Mouse (Mus musculus): ENCODE results near the gene Mlph. TPM values are rescaled to one million over a fixed set of nuclear protein-coding genes. Genes with fewer than 3 reads are reported as not detected.

Mlph gene
- polyA plus RNA-seq, 1 experiment = 0.28 TPM

DNA sequence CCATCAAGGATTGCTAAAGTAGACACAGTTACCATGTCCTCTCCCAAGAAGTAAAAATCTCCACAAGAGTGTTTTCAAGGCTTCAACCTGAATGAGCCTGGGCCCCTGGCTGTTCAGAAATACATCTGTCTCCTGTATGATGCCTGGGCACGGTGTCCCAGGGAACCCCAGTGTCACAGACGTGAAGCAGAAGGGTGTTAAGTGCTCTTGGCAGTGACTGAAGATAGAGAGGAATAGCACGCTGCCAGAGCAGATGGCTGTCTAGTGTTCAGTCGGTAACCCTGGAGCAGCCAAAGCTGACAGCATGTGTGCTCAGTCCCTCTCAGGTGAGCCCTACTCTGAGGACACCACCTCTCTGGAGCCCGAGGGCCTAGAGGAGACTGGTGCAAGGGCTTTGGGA is 18.1 kb downstream of the Mlph start:
- no peaks in the 10 kb centered on the region for H3K36me3 ChIP-seq (ENCODE audit: control insufficient read depth, insufficient read depth, low read length, poor library complexity, severe bottlenecking)
- H3K4me3 ChIP-seq (ENCODE audit: low read depth, low read length) = no peak overlapping the region
- no peaks in the 10 kb centered on the region for H3K9me3 ChIP-seq (replicated peaks; ENCODE audit: control insufficient read depth, insufficient read depth, low read length, poor library complexity, severe bottlenecking)
- no peaks in the 10 kb centered on the region for H3K4me1 ChIP-seq (ENCODE audit: control insufficient read depth, insufficient read depth, low read length)
- H3K27me3 ChIP-seq (ENCODE audit: control insufficient read depth, insufficient read depth, low read length, poor library complexity, severe bottlenecking) = no peaks in the 10 kb centered on the region
- no peak overlapping the region for H3K27ac ChIP-seq (ENCODE audit: insufficient read depth, low read length)
- H3K9ac ChIP-seq (ENCODE audit: low read depth, poor library complexity, severe bottlenecking) = no peak overlapping the region
- TF ChIP-seq EP300 (IDR thresholded peaks at IDR 0.05; ENCODE audit: insufficient read depth, low read depth, low read length) = no peak
- TF ChIP-seq POLR2A (IDR thresholded peaks at IDR 0.05; ENCODE audit: insufficient read depth, low read length) = no peak
- no peak for TF ChIP-seq CTCF (IDR thresholded peaks at IDR 0.05; ENCODE audit: low read depth, low read length)

- Histone ChIP-seq H3K4me3 (ENCODE audit: low read depth, low read length) (no peak overlapping the region), H3K27me3 (ENCODE audit: control insufficient read depth, insufficient read depth, low read length, poor library complexity, severe bottlenecking) (no peaks in the 10 kb centered on the region), H3K9ac (ENCODE audit: low read depth, poor library complexity, severe bottlenecking) (no peak overlapping the region), H3K9me3 (replicated peaks; ENCODE audit: control insufficient read depth, insufficient read depth, low read length, poor library complexity, severe bottlenecking) (no peaks in the 10 kb centered on the region), H3K4me1 (ENCODE audit: control insufficient read depth, insufficient read depth, low read length) (no peaks in the 10 kb centered on the region), H3K27ac (ENCODE audit: insufficient read depth, low read length) (no peak overlapping the region), H3K36me3 (ENCODE audit: control insufficient read depth, insufficient read depth, low read length, poor library complexity, severe bottlenecking) (no peaks in the 10 kb centered on the region)
- TF ChIP-seq CTCF (IDR thresholded peaks at IDR 0.05; ENCODE audit: low read depth, low read length) = no peak
- no peak for TF ChIP-seq POLR2A (IDR thresholded peaks at IDR 0.05; ENCODE audit: insufficient read depth, low read length)
- TF ChIP-seq EP300 (IDR thresholded peaks at IDR 0.05; ENCODE audit: insufficient read depth, low read depth, low read length) = no peak
These were observed 22.1 kb downstream of the Mlph start for GRCm38 (mm10) chr1:90936990-90937389.

- Histone ChIP-seq H3K27ac (ENCODE audit: insufficient read depth, low read length) (no peak overlapping the region), H3K9ac (ENCODE audit: low read depth, poor library complexity, severe bottlenecking) (no peak overlapping the region), H3K27me3 (ENCODE audit: control insufficient read depth, insufficient read depth, low read length, poor library complexity, severe bottlenecking) (no peaks in the 10 kb centered on the region), H3K4me1 (ENCODE audit: control insufficient read depth, insufficient read depth, low read length) (no peaks in the 10 kb centered on the region), H3K36me3 (ENCODE audit: control insufficient read depth, insufficient read depth, low read length, poor library complexity, severe bottlenecking) (no peaks in the 10 kb centered on the region), H3K4me3 (ENCODE audit: low read depth, low read length) (no peak overlapping the region), H3K9me3 (replicated peaks; ENCODE audit: control insufficient read depth, insufficient read depth, low read length, poor library complexity, severe bottlenecking) (no peaks in the 10 kb centered on the region)
- no peak for TF ChIP-seq CTCF (IDR thresholded peaks at IDR 0.05; ENCODE audit: low read depth, low read length)
- TF ChIP-seq POLR2A (IDR thresholded peaks at IDR 0.05; ENCODE audit: insufficient read depth, low read length) = no peak
- no peak for TF ChIP-seq EP300 (IDR thresholded peaks at IDR 0.05; ENCODE audit: insufficient read depth, low read depth, low read length)
These were observed 25.1 kb downstream of the Mlph start for GRCm38 (mm10) chr1:90939980-90940379.

- no peak overlapping the region for H3K9ac ChIP-seq (ENCODE audit: low read depth, poor library complexity, severe bottlenecking)
- H3K4me3 ChIP-seq (ENCODE audit: low read depth, low read length) = no peak overlapping the region
- H3K36me3 ChIP-seq (ENCODE audit: control insufficient read depth, insufficient read depth, low read length, poor library complexity, severe bottlenecking) = no peaks in the 10 kb centered on the region
- H3K27me3 ChIP-seq (ENCODE audit: control insufficient read depth, insufficient read depth, low read length, poor library complexity, severe bottlenecking) = no peaks in the 10 kb centered on the region
- H3K9me3 ChIP-seq (replicated peaks; ENCODE audit: control insufficient read depth, insufficient read depth, low read length, poor library complexity, severe bottlenecking) = no peaks in the 10 kb centered on the region
- no peak overlapping the region for H3K27ac ChIP-seq (ENCODE audit: insufficient read depth, low read length)
- TF ChIP-seq POLR2A (IDR thresholded peaks at IDR 0.05; ENCODE audit: insufficient read depth, low read length) (no peak), EP300 (IDR thresholded peaks at IDR 0.05; ENCODE audit: insufficient read depth, low read depth, low read length) (no peak), CTCF (IDR thresholded peaks at IDR 0.05; ENCODE audit: low read depth, low read length) (no peak)
- no peaks in the 10 kb centered on the region for H3K4me1 ChIP-seq (ENCODE audit: control insufficient read depth, insufficient read depth, low read length)
These were observed 30.3 kb downstream of the Mlph start for GRCm38 (mm10) chr1:90945171-90945570.

GRCm38 (mm10) chr1:90947252-90947651 is 32.4 kb downstream of the Mlph start:
- H3K27ac ChIP-seq (ENCODE audit: insufficient read depth, low read length) = no peak overlapping the region
- no peak overlapping the region for H3K4me3 ChIP-seq (ENCODE audit: low read depth, low read length)
- H3K9me3 ChIP-seq (replicated peaks; ENCODE audit: control insufficient read depth, insufficient read depth, low read length, poor library complexity, severe bottlenecking) = no peaks in the 10 kb centered on the region
- H3K9ac ChIP-seq (ENCODE audit: low read depth, poor library complexity, severe bottlenecking) = no peak overlapping the region
- no peaks in the 10 kb centered on the region for H3K27me3 ChIP-seq (ENCODE audit: control insufficient read depth, insufficient read depth, low read length, poor library complexity, severe bottlenecking)
- no peaks in the 10 kb centered on the region for H3K4me1 ChIP-seq (ENCODE audit: control insufficient read depth, insufficient read depth, low read length)
- TF ChIP-seq CTCF (IDR thresholded peaks at IDR 0.05; ENCODE audit: low read depth, low read length) (no peak), POLR2A (IDR thresholded peaks at IDR 0.05; ENCODE audit: insufficient read depth, low read length) (no peak), EP300 (IDR thresholded peaks at IDR 0.05; ENCODE audit: insufficient read depth, low read depth, low read length) (no peak)
- no peaks in the 10 kb centered on the region for H3K36me3 ChIP-seq (ENCODE audit: control insufficient read depth, insufficient read depth, low read length, poor library complexity, severe bottlenecking)

GRCm38 (mm10) chr1:90949309-90949708 is 34.4 kb downstream of the Mlph start:
- Histone ChIP-seq H3K4me1 (ENCODE audit: control insufficient read depth, insufficient read depth, low read length) (no peaks in the 10 kb centered on the region), H3K9ac (ENCODE audit: low read depth, poor library complexity, severe bottlenecking) (no peak overlapping the region), H3K27me3 (ENCODE audit: control insufficient read depth, insufficient read depth, low read length, poor library complexity, severe bottlenecking) (no peaks in the 10 kb centered on the region), H3K27ac (ENCODE audit: insufficient read depth, low read length) (no peak overlapping the region), H3K36me3 (ENCODE audit: control insufficient read depth, insufficient read depth, low read length, poor library complexity, severe bottlenecking) (no peaks in the 10 kb centered on the region), H3K9me3 (replicated peaks; ENCODE audit: control insufficient read depth, insufficient read depth, low read length, poor library complexity, severe bottlenecking) (no peaks in the 10 kb centered on the region), H3K4me3 (ENCODE audit: low read depth, low read length) (no peak overlapping the region)
- no peak for TF ChIP-seq CTCF (IDR thresholded peaks at IDR 0.05; ENCODE audit: low read depth, low read length)
- no peak for TF ChIP-seq EP300 (IDR thresholded peaks at IDR 0.05; ENCODE audit: insufficient read depth, low read depth, low read length)
- no peak for TF ChIP-seq POLR2A (IDR thresholded peaks at IDR 0.05; ENCODE audit: insufficient read depth, low read length)
